Mouse (Mus musculus) cerebellum, postnatal 36 days (tissue): Measurements from ENCODE around the gene Bcl2l10.
"Not testable (repeated sequence)": the region's sequence is repeated elsewhere in the genome, so short reads cannot be mapped to it uniquely, and the experiment has no call there.

ENCODE experiments used
- DNase-seq, 2 experiments: peaks; one replicate each; pipeline ENCODE4 v3.0.0; 2021 to 2022; ENCODE audit warnings: mixed read lengths in 2 of 2

Bcl2l10 gene

GRCm38 (mm10) chr9:75348066-75348465 is 508 bp downstream of the Bcl2l10 start:
- no peak for DNase-seq

GRCm38 (mm10) chr9:75348641-75349040 is 1.1 kb downstream of the Bcl2l10 start:
- DNase-seq, result no peak

- no peak for DNase-seq
These were observed 5.5 kb downstream of the Bcl2l10 start for GRCm38 (mm10) chr9:75353094-75353493.

GRCm38 (mm10) chr9:75355783-75356182 is 8.2 kb downstream of the Bcl2l10 start:
- no peak for DNase-seq

- DNase-seq, result no peak
These were observed 9.6 kb downstream of the Bcl2l10 start for GRCm38 (mm10) chr9:75357087-75357654.

GRCm38 (mm10) chr9:75361699-75362098 is 14.1 kb downstream of the Bcl2l10 start:
- DNase-seq, result peak; percentile 79 to 85

- DNase-seq, result no peak
These were observed 14.6 kb downstream of the Bcl2l10 start for GRCm38 (mm10) chr9:75362201-75362600.

GRCm38 (mm10) chr9:75363001-75363400 is 15.4 kb downstream of the Bcl2l10 start:
- DNase-seq, result no peak

GRCm38 (mm10) chr9:75363702-75364101 is 16.1 kb downstream of the Bcl2l10 start:
- not testable (repeated sequence) for DNase-seq

GRCm38 (mm10) chr9:75365195-75365594 is 17.6 kb downstream of the Bcl2l10 start:
- DNase-seq, result no peak

GRCm38 (mm10) chr9:75366191-75366590 is 18.6 kb downstream of the Bcl2l10 start:
- no peak for DNase-seq

GRCm38 (mm10) chr9:75368779-75369178 is 21.2 kb downstream of the Bcl2l10 start:
- DNase-seq, result no peak

- DNase-seq, result peak; percentile 42 to 47
These were observed 28.0 kb downstream of the Bcl2l10 start for GRCm38 (mm10) chr9:75375606-75376005.

GRCm38 (mm10) chr9:75376428-75376827 is 28.9 kb downstream of the Bcl2l10 start:
- DNase-seq, result no peak

- no peak for DNase-seq
These were observed 31.2 kb downstream of the Bcl2l10 start for GRCm38 (mm10) chr9:75378774-75379173.

- no peak for DNase-seq
These were observed 35.3 kb downstream of the Bcl2l10 start for GRCm38 (mm10) chr9:75382825-75383224.

- DNase-seq, result no peak
These were observed 36.2 kb downstream of the Bcl2l10 start for GRCm38 (mm10) chr9:75383785-75384184.

- no peak for DNase-seq
These were observed 36.9 kb downstream of the Bcl2l10 start for GRCm38 (mm10) chr9:75384337-75384962.

- no peak for DNase-seq
These were observed 37.8 kb downstream of the Bcl2l10 start for GRCm38 (mm10) chr9:75385218-75385974.

GRCm38 (mm10) chr9:75393251-75393650 is 45.7 kb downstream of the Bcl2l10 start:
- DNase-seq, result no peak

GRCm38 (mm10) chr9:75395971-75396370 is 48.4 kb downstream of the Bcl2l10 start:
- no peak for DNase-seq

GRCm38 (mm10) chr9:75399069-75399468 is 51.5 kb downstream of the Bcl2l10 start:
- DNase-seq, result no peak

GRCm38 (mm10) chr9:75400639-75401038 is 53.1 kb downstream of the Bcl2l10 start:
- peak in 1 of 2 experiments; percentile 37 for DNase-seq
